Mouse (Mus musculus) embryonic facial prominence, embryonic 12.5 days (tissue): ENCODE measurements around the gene Ablim1. TPM values are rescaled to one million over a fixed set of nuclear protein-coding genes. Genes with fewer than 3 reads are reported as not detected.

Source experiments
- ATAC-seq: fragments of 200-750 bp; cut with Nextera tagmentation; 2 replicates; pipeline ENCODE4 v1.8.0; 2017; ENCODE audit not compliant: insufficient number of reproducible peaks, insufficient read depth, low FRiP score, low TSS enrichment
- H3K27ac ChIP-seq: fragments of 300-500 bp; sonication (generic); 2 replicates; pipeline ENCODE4 v1.5.1; 2016; ENCODE audit warnings: mild to moderate bottlenecking
- H3K27me3 ChIP-seq: fragments of 300-500 bp; sonication (generic); 2 replicates; pipeline ENCODE4 v1.6.1; 2016; ENCODE audit warnings: mild to moderate bottlenecking, moderate library complexity
- H3K36me3 ChIP-seq: fragments of 300-500 bp; sonication (generic); 2 replicates; pipeline ENCODE4 v1.6.1; 2016; ENCODE audit warnings: mild to moderate bottlenecking
- H3K4me1 ChIP-seq: fragments of 300-500 bp; sonication (generic); 2 replicates; pipeline ENCODE4 v1.6.1; 2016
- H3K4me2 ChIP-seq: fragments of 300-500 bp; sonication (generic); replicated peaks from 2 replicates; pipeline ENCODE4 v1.6.1; 2016; ENCODE audit warnings: mild to moderate bottlenecking, moderate library complexity
- H3K4me3 ChIP-seq: fragments of 300-500 bp; sonication (generic); 2 replicates; pipeline ENCODE4 v1.5.1; 2016; ENCODE audit warnings: mild to moderate bottlenecking
- H3K9ac ChIP-seq: fragments of 300-500 bp; sonication (generic); 2 replicates; pipeline ENCODE4 v1.6.1; 2016; ENCODE audit warnings: mild to moderate bottlenecking, moderate library complexity
- H3K9me3 ChIP-seq: fragments of 300-500 bp; sonication (generic); 2 replicates; pipeline ENCODE4 v1.6.1; 2016; ENCODE audit warnings: mild to moderate bottlenecking, moderate library complexity
- WGBS: fragments of 180-500 bp; shearing (Covaris S2); methylation state at CpG from one replicate; pipeline ENCODE4 v1.1.7; 2016; 5-methylcytosine and 5-hydroxymethylcytosine counted together
- polyA plus RNA-seq: library from polyadenylated mRNA; unstranded; fragments of >200 nt; fragmentation: Nextera tagmentation; extraction: Ambion mirVana; gene quantifications from 2 replicates; pipeline ENCODE4 v1.2.1, GENCODE M21; 2016

The Ablim1 gene
- polyA plus RNA-seq, 1 experiment from 2014 or later: 32.0 TPM

DNA sequence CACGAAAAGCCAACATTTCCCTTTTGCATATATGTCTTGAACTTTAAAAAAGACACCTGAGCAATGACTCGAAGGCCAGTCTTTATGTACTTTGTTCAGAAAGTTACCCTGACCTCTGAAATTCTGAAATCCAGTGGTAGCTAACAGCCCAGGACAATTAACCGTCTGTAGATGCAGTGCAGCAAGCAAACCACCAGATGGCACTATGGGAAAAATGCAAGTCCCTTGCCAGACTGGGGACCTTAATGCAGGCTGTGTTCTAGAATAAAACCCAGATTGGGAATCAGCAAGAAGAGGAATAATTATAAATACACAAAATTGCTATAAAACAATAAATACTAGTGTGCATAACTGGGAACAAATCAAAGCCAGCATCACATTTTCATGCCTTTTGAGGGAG, 248.4 kb downstream of the Ablim1 start:
- no peak for ATAC-seq
- Histone ChIP-seq H3K4me3 (no peak overlapping the region), H3K4me1 (no peaks in the 10 kb centered on the region), H3K36me3 (peaks cover 9% of the 10 kb centered on the region; the same call in 1 of the 2 replicates), H3K4me2 (no peak overlapping the region), H3K27me3 (no peaks in the 10 kb centered on the region), H3K9me3 (no peaks in the 10 kb centered on the region), H3K9ac (no peak overlapping the region), H3K27ac (no peak overlapping the region)
- WGBS: 26% methylated on average over 3 of the region's 3 CpGs

DNA sequence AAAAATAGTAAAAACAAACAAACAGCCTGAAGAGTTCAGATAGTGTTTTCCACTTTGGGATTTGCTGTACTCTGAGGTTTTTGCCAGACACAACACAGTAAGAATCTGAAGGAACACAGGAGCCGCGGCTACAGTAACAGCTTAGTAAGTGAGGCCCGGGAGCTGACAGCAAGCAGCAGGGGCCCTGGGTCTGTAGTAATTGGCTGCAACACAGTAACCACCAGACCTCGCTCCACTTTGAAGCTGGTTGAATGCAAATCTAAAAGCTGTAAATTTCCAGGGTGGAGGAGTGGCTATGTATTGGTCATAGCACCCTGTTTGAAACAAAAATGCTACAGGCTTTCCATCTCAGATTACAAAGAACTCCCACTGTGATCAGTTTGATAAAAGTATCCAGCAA, 252.0 kb downstream of the Ablim1 start:
- Histone ChIP-seq H3K4me3 (no peak overlapping the region), H3K4me1 (no peaks in the 10 kb centered on the region), H3K9me3 (peaks cover 3% of the 10 kb centered on the region; the same call in 1 of the 2 replicates), H3K9ac (no peak overlapping the region), H3K36me3 (peaks cover 13% of the 10 kb centered on the region), H3K27me3 (no peaks in the 10 kb centered on the region), H3K27ac (no peak overlapping the region), H3K4me2 (no peak overlapping the region)
- 63% methylated on average over 4 of the region's 4 CpGs for WGBS
- no peak for ATAC-seq

DNA sequence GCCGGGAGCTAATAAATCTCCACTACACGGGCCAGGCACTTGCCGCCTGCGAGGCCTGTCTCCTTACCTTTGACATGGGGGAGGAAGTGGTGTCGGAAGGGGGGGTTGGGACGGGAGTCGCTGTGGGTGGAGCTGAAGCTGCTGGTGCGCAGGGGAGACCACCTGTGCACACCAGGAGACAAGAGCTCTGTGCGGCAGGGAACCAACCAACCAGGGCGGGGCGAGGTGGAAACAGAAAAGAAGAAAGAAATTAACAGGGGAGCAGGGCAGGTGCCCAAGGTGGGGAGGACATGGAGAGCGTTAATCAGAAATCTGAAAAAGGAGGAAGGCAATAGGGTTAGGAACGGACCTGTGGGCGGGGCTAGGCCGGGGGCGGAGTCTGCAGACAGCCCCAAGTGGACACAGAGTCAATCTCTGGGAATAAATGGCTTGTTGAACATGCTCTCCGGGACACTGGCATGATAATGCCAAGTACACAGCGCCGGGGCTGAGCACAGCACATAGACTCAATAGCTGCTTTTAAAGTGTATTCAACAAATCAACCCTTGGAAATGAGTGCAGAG, 255.6 kb downstream of the Ablim1 start:
- Histone ChIP-seq H3K36me3 (peaks cover 15% of the 10 kb centered on the region), H3K9me3 (peaks cover 5% of the 10 kb centered on the region; the same call in 1 of the 2 replicates), H3K4me3 (no peak overlapping the region), H3K27me3 (no peaks in the 10 kb centered on the region), H3K9ac (no peak overlapping the region), H3K4me1 (no peaks in the 10 kb centered on the region), H3K4me2 (no peak overlapping the region), H3K27ac (no peak overlapping the region)
- no peak for ATAC-seq
- 39% methylated on average over 19 of the region's 19 CpGs for WGBS

DNA sequence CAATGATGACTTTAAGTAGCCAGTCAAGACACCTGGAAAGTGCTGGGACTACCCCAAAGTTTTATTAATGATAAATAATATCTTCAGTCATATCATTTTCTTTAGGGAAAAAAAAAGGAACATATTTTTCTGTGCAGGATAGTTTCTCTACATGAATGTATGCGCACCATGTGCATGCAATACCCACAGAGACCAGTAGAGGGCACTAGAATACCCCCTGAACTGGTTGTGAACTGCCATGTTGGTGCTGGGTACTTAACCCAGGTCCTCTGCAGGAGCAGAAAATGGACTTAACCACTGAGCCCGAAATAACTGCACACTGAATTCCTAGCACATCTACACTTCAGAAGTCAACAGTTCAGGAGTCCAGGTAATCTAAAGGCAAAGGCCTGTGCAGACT, 257.2 kb downstream of the Ablim1 start:
- no peak overlapping the region for H3K4me2 ChIP-seq
- H3K27me3 ChIP-seq: no peaks in the 10 kb centered on the region
- WGBS: 100% methylated on average over 2 of the region's 2 CpGs
- H3K9me3 ChIP-seq: peaks cover 5% of the 10 kb centered on the region; the same call in 1 of the 2 replicates
- H3K36me3 ChIP-seq: peaks cover 6% of the 10 kb centered on the region; the same call in 1 of the 2 replicates
- H3K27ac ChIP-seq: no peak overlapping the region
- no peak for ATAC-seq
- H3K9ac ChIP-seq: no peak overlapping the region
- H3K4me1 ChIP-seq: peaks cover 5% of the 10 kb centered on the region; the same call in 1 of the 2 replicates
- no peak overlapping the region for H3K4me3 ChIP-seq

DNA sequence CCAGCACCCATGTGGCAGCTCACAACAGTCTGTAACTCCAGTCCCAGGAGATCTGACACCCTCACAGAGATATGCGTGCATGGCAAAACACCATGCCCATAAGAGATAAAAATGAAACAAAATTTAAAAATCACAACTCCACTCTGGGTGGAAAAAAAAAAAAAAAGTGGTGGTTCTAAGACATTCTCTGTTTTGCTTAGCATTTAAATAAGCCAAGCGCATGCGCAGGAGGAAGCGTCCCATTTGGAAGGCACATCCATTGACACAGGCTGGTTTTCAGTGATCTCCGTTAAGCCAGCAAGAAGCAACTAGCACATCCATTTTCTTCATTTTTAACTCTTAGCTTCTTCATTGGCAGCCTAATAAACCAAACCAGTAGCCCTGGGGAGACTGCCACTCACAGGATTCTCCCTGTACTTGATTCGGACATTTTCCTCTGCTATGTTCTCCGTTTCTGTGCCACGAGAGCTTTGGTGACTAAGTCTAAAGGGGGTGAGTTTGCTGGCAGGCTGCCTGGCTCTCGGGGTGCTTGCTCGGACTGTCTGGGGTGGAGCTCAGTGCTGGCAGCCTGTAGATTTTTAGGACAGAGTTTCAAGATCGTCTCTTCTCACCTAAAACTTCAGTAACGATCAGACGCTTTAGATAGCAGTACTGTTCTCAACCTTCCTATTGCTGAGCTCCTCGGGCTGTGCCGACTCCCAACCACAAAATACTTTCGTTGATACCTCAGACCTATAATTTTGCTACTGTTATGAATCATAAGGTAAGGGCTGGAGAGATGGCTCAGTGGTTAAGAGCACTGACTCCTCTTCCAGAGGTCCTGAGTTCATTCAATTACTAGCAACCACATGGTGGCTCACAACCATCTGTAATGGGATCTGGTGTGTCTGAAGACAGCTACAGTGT, 259.3 kb downstream of the Ablim1 start:
- WGBS: 89% methylated on average over 16 of the region's 16 CpGs
- no peak for ATAC-seq
- Histone ChIP-seq H3K9ac (no peak overlapping the region), H3K4me1 (peaks cover 5% of the 10 kb centered on the region; the same call in 1 of the 2 replicates), H3K27me3 (no peaks in the 10 kb centered on the region), H3K9me3 (peaks cover 5% of the 10 kb centered on the region; the same call in 1 of the 2 replicates), H3K27ac (no peak overlapping the region), H3K4me2 (no peak overlapping the region), H3K4me3 (no peak overlapping the region), H3K36me3 (peaks cover 6% of the 10 kb centered on the region; the same call in 1 of the 2 replicates)

DNA sequence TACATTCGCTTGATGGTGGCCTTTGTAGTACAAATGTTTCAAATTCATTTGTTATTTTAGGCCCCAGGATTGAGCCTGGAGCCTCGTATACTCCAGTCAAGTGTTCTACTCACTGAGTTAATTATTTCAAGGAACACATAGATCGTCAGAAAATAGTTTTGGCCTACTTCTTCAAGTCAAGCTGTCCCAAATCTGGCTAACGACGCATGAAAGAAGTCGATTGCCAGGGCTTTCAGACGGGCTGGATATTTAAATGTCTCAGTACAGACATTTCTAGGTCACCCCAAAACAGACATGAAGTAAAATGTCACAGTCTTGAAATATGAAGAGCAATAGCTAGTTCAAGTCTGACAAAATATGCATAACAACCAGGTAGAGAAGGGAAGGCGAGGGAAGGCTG, 261.8 kb downstream of the Ablim1 start:
- Histone ChIP-seq H3K9ac (no peak overlapping the region), H3K4me3 (no peak overlapping the region), H3K36me3 (peaks cover 5% of the 10 kb centered on the region; the same call in 1 of the 2 replicates), H3K4me1 (peaks cover 14% of the 10 kb centered on the region; the same call in 1 of the 2 replicates), H3K27ac (no peak overlapping the region), H3K27me3 (no peaks in the 10 kb centered on the region), H3K4me2 (no peak overlapping the region), H3K9me3 (peaks cover 4% of the 10 kb centered on the region; the same call in 1 of the 2 replicates)
- WGBS: 59% methylated on average over 8 of the region's 8 CpGs
- ATAC-seq: no peak

DNA sequence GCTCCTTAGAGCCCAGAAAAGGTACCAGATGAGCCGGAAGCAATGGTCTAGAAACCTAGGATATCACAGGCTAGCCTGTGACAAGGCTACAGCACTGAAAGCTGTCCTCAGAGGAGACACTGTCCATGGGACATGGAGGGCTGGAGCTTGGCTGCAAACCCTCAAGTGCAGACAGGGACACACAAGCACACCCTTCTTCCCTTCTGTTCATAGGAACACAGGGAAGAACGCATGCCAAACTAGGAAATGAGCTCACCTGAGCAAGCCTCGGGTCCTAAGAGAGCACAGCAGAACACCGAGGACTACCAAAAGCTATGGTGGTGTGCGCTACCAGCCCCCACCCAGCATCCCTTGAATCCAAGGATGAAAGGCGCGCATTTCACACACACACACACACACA, 262.7 kb downstream of the Ablim1 start:
- Histone ChIP-seq H3K27ac (no peak overlapping the region), H3K4me1 (peaks cover 14% of the 10 kb centered on the region; the same call in 1 of the 2 replicates), H3K36me3 (no peaks in the 10 kb centered on the region), H3K4me2 (no peak overlapping the region), H3K9me3 (no peaks in the 10 kb centered on the region), H3K9ac (no peak overlapping the region), H3K4me3 (no peak overlapping the region), H3K27me3 (no peaks in the 10 kb centered on the region)
- no peak for ATAC-seq
- 97% methylated on average over 7 of the region's 7 CpGs for WGBS

DNA sequence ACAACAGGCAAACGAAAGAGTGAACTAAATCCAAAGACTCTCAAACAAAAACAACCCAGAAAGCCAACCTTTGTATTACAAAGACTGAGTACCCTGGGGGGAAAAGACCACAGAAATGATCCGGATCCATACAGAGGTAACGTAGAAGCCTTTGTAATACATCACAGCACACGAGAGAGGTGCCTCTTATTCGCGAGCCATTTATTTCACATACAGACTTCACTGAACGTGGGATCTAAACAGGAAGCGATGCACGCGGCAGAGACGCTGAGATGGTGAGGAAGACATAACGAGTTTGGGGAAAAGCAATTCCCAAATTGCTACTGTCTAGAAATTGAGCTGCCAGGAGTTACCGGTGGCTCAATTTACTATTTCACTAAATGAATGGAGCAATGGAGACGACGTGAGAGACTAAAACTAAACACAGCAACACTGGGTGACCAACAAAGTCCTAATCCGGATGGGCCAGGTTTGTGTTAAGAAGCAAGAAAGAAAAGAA, 265.1 kb downstream of the Ablim1 start:
- H3K9ac ChIP-seq: no peak overlapping the region
- H3K36me3 ChIP-seq: no peaks in the 10 kb centered on the region
- H3K9me3 ChIP-seq: no peaks in the 10 kb centered on the region
- no peak overlapping the region for H3K27ac ChIP-seq
- no peaks in the 10 kb centered on the region for H3K27me3 ChIP-seq
- no peak for ATAC-seq
- peaks cover 14% of the 10 kb centered on the region; the same call in 1 of the 2 replicates for H3K4me1 ChIP-seq
- 39% methylated on average over 16 of the region's 16 CpGs for WGBS
- no peak overlapping the region for H3K4me2 ChIP-seq
- H3K4me3 ChIP-seq: no peak overlapping the region

DNA sequence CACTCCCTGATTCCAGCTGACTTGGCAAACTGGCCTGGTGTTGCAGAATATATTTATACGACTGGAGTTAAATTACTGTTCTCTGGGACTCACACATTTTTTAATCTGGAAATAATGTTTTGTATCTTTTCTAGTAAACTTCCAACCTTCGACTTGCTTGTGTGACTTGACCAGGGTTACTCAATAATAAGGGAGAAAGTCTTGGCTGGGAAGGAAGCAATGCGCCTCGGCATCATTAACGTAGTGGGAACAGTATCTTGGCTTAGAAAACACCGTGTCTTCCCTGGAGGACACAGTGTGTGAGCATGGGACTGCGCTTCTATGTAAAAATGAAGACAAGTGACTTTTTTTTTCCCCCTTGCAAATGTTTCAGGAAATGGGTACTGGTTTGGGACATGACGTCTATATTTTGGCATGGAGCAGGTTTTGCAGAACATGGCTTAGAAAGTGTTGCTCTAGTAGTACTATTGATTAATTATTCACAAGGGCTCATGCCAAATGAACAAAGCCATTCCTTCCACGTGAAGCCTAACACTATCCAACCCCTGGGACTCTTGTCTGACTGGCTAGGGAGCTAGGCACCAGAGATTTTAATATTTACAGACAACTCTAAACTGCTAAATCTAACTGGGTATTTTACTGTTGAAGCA, 266.9 kb downstream of the Ablim1 start:
- Histone ChIP-seq H3K4me2 (no peak overlapping the region), H3K4me3 (no peak overlapping the region), H3K27ac (no peak overlapping the region), H3K9ac (no peak overlapping the region), H3K4me1 (peaks cover 9% of the 10 kb centered on the region; the same call in 1 of the 2 replicates), H3K9me3 (no peaks in the 10 kb centered on the region), H3K36me3 (no peaks in the 10 kb centered on the region), H3K27me3 (no peaks in the 10 kb centered on the region)
- ATAC-seq: no peak
- WGBS: 84% methylated on average over 9 of the region's 9 CpGs

DNA sequence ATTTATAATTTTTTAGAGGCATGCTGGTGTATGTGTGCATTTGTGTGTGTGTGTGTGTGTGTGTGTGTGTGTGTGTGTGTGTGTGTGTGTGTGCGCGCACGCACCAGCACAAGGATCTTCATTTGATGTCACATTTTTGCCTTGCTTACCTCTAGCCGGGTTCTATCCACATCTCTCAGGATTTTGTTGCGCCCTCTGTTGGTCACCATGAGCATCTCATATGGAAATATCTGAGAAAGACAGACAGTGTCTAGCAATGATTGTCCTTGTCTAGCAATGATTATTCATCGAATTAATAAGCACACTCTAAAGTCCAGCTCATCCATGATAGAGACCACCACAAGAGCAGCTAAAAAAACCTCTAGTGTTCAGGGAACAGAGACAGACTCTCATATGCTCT, 275.5 kb downstream of the Ablim1 start:
- Histone ChIP-seq H3K9me3 (no peaks in the 10 kb centered on the region), H3K27ac (no peak overlapping the region), H3K4me3 (no peak overlapping the region), H3K27me3 (no peaks in the 10 kb centered on the region), H3K4me2 (no peak overlapping the region), H3K4me1 (0 out of 2 replicates have a peak, but pooled peaks cover 5% of the 10 kb centered on the region), H3K36me3 (peaks cover 9% of the 10 kb centered on the region; the same call in 1 of the 2 replicates), H3K9ac (no peak overlapping the region)
- 76% methylated on average over 6 of the region's 6 CpGs for WGBS
- no peak for ATAC-seq

DNA sequence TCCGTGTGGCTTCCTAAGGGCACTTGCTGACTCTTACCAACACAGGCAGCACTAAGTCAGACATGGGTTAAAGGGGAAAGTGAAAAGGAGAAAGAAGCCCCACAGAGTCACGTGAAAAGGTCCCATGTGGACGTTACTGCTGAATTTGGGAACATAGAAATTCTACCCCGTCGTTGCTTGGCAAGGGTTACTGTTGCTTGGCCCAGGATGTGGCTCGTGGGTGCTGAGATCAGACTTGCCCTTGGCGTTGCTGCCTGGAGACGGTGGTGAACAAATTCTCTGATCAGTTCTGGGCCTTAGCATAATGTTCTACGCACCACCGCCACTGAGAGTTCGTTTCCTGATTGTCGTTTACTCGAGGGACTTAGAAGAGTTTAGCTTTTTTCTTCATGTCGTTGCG, 277.9 kb downstream of the Ablim1 start:
- Histone ChIP-seq H3K9ac (no peak overlapping the region), H3K4me2 (no peak overlapping the region), H3K4me1 (0 out of 2 replicates have a peak, but pooled peaks cover 9% of the 10 kb centered on the region), H3K9me3 (no peaks in the 10 kb centered on the region), H3K36me3 (peaks cover 9% of the 10 kb centered on the region; the same call in 1 of the 2 replicates), H3K27ac (no peak overlapping the region), H3K4me3 (no peak overlapping the region), H3K27me3 (no peaks in the 10 kb centered on the region)
- WGBS: 83% methylated on average over 15 of the region's 15 CpGs
- no peak for ATAC-seq
